Mouse (Mus musculus) ovary, adult 18-20 months (tissue): Measurements from ENCODE around the gene Tma16.

Source experiments
- DNase-seq: peaks from one replicate; pipeline ENCODE4 v3.0.0; 2022; ENCODE audit warnings: low spot score, mixed read lengths

The Tma16 gene

DNA sequence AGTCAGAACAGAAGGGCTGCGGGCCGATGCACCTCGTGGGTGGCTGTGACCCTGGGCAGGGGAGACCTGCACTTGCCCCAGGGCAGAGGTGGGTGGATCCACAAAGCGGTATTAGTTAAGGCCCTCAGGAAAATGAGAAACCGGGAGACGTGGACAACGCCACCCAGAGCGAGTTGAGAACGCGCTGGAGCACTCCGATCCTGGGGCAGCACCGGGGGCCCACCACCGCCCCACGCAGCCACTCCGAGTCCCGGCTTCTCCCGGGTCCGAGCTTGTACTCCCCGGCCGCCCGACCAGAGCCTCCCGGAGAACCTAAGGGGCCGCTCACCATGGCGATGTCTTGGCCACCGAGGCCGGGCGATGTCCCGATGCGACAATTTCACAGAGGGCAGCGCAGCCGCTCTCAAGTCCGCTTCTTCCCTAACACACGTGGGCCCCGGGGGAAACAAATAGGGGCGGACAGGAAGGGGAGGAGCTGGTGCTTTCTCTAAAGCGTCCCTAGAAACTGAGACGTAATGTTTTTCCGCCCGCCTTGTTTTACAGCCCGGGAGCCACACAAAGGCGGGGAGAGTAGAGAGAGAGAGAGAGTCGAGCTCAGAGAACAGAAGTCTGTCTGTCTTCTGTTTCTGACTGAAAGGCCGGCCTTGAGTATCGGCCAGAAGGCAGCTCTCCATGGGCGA, at the start of gene Tma16:
Gene Tma16, minus strand, starts transcription at position 447 of the 680 bp plus-strand sequence.
- DNase-seq, result peak; percentile 55

DNA sequence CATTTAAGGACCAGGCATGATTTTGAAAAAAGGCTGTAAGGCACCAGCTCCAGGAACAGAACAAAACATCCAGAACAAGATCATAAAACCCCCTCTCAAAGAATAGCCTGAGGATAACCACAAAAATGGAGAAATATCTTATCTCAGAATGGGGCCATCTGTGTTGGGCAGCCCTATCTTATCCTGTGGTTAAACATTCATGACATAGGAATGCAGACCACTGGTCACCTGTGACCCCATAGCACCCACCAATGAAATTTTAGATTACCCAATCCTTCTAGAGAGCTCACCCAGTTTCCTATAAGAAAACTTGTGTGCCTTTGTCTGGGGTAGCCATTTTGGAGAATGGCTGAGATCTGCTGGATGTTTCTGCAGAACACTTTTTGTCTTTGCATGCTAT, 34.2 kb upstream of the Tma16 start:
- no peak for DNase-seq

DNA sequence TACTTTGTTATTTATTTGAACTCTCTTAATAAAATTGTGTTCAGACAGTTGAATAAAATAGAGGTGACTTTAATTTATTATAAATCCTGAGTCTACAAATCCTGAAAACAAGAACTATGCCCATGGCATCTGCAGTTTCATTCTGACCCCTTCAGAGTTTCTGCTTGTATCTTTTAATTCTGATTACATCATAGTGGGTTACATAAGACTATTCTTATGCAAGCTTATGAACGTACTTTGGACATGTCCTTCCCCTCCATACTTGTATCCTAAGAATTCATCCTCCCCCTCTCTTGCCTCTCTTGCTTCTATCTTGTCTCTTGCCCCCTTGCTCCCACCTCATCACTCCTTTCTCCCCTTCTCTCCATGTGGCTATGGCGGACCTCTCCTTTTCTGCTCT, 32.8 kb upstream of the Tma16 start:
- DNase-seq, result no peak

DNA sequence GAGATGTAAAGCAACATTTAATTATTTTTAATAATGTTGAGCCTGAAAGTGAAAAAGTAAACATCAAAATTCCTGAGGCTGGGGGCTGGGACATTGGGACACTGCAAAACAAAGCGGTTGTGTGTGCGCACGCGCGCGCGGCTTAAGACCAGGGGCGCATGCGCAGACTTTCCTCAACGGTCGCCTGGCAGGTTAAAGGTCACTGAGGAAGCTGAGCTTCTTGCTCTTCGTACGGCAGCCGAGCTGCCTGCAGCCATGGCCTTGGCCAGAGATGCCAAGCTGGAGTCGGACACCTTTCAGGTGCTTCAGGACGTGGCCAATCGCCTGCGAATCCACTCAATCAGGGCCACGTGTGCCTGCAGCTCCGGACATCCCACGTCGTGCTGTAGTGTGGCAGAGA, 25.2 kb upstream of the Tma16 start, which contains the start of gene Tktl2:
Gene Tktl2, plus strand, starts transcription at position 220 of the 400 bp plus-strand sequence.
- DNase-seq, result no peak

DNA sequence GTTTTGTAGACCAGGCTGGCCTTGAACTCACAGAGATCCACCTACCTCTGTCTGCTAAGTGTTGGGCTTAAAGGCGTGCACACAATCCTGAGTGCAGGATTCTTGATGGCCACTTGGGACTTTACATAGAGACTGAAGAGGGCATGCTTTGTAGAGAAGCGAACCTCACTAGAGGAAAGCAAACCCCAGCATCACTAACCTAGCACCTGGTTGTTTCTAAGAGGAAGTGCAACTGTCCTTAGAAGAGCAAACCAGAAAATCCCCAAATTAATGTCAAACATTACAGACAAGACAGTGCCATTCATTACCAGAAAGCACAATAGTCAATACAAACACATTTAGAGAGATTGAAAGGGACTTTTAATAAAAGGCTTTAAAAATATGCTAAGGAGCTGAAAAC, 17.1 kb upstream of the Tma16 start:
- DNase-seq, result no peak

DNA sequence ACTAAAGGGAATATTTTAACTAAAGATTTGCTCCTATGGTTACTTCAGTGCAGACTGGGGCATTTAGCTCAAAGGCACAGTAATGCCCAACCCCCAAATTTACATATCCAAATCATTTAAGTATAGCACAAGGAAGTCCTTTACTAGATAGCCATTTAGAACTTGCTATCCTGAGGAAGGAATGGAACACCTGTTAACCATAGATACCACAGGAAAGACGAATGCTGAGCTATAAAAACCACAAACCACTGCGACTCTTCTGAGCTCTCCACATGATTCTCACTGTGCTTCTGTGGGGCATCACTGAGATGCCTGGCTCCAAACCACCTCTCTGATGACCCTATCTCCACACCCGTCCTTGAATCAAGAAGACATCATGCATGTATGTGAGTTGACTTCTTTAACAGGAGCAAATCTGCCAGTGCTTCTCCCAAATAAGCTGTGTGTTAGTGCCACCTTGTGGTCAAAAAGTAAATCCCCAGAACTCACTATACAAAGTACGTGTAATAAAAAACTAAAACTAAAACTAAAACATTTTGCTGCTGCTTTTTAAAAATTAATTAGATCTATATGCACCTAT, 10.8 kb upstream of the Tma16 start:
- no peak for DNase-seq

DNA sequence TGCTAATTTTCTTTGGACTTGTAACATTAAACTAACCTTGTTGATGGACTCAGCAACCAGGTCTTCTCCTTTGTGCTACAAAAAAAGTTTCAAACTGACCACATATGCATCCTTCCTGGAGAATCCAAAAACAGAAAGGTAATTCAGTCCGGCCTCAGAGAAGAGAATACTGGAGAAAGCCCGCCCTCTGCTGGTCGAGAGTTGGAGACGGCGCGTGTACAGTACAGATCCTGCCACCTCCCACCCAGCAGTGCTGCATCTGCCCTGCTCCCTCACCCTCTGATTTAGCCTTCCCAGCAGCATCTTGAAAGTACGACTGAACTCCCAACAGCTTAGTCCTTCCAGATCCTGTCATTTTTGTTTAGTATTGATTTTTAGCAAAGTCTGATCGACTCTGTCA, 9.4 kb upstream of the Tma16 start:
- DNase-seq, result peak; percentile 36

DNA sequence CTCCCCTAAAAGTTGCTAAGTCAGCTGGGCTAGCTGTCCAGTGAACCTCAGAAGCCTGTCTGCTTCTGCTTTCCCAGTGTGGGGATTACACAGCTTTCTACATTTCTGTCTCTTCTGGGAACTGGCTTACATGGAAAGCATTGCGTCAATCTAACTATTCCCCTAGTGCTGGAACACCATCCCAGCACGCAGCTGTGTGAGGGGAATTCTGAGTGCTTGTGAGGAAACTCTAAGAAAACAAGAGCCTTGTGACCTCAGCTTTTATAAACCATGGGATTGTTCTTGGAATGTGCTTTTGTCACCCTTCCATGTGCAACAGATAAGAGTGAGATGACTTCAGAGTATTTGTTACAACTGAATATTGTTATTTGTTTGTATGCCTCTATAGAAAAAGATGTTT, 8.2 kb upstream of the Tma16 start:
- DNase-seq, result no peak

DNA sequence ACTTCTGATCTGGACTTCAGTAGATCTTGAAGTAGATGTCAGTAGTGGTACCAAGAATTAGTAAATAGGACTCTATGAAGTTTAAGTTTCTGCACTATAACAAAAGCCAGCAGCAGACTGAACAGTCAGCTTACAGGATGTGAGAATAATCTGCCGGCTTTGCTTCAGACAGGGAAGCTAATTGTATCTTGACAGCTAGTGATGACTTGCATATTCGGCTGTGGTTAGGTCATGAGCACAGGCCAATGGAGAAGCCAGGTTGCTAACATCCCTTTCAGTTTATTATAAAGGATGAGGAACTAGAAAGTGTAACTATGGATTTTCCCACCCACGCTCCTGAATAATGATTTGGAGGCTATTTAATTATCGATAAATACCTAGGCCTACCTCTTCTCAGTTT, 4.3 kb upstream of the Tma16 start:
- DNase-seq, result no peak

DNA sequence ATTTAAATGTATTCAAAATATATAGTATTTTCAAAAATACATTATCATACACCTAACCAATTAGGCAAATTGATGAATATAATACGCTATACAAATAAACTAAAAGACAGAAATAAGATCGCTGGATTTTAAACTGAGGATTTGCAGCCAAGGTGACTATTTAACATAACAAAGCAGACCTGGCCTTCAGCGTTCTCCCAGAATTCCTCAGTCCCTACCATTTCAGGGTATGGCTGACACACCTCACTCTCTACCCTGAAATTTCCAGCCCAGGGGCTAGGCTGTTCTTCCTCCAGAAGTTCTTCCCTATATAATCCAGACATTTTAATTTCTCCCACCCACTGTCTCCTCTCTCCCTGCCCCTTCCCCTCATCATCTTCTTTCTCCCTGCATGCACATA, 2.2 kb upstream of the Tma16 start:
- no peak for DNase-seq

DNA sequence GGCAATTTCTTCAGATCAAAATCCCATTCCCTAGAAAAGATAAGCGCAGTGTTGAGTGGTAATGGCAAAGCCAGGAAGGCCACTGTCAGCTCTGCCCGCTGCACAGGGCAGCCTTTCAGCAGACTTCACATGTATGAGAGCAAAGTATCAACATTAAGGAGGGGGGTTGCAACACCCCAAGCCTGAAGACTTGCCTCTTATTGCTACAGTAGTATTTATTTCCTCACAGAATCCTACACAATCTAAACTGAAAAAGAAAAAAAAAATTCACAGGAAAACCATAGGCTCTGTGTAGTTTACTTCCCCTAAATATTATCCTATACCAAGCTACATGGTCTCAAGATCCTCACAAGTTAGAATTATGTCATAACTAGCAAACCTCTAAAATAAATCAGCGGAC, 9.4 kb downstream of the Tma16 start:
- DNase-seq, result no peak

DNA sequence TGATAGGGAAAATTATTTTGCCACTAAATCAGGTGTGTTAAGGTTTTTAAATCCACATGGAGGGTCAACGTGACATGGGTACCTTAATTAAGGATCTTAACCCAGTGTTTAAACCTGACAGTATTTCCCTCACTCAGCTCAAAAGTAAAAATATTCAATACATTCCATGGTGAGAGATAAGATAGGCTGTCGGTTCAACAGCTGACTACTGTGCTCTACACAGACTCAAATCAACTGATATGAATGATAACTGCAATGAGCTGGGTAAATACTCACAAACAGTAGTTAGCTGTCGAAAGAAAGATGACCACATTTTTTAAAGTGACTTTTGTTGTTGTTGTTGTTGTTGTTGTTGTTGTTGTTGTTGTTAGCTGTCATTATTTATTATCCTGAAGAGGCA, 16.5 kb downstream of the Tma16 start:
- no peak for DNase-seq

DNA sequence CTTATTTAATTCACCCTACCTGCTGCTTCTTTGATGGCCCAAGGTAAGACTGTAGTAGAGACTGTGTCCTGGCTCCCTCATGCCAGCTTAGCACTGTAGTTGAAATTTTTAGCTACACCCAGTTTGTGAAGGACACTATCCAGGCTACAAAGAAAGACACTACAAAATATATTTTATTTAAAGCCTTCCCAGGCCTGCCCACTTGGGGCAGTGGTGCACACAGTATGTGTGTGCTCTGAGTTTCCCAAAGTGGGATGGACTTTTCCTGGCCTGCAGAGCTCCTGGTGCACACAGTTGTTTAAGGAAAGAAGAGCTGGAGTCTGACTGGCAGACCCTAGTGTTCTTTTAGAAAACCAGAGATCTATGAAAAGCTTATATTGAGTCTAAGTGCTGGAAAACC, 29.3 kb downstream of the Tma16 start:
- no peak for DNase-seq

DNA sequence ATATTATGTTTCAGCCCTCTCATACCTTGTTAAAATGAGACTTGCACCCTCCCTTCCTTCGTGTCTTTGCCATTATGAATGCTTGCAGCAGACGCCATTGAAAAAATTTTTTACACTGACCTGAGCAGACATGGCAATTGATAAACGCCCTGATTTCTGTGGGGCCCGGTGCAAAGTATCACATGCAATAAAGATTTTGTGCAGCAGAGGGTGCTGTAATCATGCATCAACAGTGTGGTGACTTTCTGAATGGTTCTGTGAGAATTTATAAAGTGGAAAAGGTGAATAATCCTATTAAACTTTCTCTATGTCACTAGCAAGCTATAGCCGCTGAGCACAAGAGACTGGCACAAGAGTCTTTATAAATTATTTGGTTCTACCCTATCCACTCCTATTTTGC, 35.6 kb downstream of the Tma16 start:
- no peak for DNase-seq

DNA sequence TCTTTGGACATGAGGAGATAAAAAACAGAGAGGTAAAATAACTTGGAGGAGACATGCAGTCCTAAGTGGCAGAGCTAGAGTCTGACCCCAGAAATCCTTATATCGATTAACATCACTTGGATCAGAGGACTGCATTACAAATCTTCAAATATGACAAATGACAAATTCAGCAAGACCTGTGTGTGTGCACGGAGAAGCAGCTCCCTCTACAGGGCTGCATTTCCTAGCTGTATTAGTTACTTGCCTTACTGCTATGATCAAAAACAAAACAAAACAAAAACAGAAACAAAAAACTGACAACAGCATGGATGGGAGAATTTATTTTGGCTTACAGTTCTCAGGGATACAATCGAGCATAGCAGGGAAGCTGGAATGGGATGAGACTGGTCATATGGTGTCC, 41.0 kb downstream of the Tma16 start:
- no peak for DNase-seq

DNA sequence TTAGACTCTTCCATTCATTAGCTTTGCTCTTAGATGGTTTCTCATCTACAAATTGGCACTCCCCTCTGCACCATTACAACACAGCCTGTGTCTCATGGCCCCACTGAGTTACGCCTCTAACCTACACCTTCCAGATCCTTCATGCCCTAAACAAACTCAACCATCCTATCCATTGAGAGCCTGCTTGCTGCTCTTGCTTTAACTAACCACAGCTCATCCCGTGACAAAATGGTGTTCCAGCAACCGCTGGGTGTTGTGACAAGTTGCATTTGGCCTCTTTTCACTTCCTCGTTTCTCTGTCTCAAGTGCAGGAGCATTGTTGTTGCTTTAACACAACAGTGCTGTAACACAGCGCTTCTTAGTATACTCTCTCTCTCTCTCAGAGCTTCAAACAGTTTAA, 42.2 kb downstream of the Tma16 start:
- no peak for DNase-seq

DNA sequence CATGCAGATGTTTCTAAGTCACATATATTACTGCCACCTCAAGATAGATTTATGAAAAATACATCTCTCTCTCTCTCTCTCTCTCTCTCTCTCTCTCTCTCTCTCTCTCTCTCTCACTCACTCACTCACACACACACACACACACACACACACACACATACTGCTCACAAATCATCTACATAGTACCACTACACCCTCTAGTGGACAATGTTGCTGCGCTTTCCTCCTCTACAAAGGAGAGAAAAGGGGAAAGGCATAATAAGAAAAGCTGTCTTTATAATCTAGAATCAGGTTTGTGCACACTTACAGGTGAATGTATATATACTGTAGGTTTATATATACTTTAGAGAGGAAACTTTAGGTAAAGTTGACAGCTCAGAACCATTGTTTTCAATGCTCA, 43.6 kb downstream of the Tma16 start:
- DNase-seq, result no peak

DNA sequence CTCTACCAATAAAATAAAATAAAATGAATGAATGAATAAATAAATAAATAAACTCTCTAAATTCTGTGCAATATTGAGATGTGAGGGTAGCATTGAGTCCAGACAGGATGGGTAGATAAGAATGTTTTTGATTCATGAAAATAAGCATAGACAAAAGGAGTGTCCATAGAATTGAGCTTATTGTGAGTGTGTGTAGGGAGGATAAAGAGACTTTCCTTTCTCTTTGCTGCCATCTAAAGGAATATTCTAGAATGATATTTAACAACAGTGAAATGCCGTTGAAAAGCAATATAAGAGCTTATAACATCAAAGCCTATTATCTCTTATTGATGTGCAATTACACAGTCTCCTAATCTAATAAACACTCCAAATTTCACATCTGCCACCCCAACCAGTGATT, 45.2 kb downstream of the Tma16 start:
- DNase-seq, result no peak

DNA sequence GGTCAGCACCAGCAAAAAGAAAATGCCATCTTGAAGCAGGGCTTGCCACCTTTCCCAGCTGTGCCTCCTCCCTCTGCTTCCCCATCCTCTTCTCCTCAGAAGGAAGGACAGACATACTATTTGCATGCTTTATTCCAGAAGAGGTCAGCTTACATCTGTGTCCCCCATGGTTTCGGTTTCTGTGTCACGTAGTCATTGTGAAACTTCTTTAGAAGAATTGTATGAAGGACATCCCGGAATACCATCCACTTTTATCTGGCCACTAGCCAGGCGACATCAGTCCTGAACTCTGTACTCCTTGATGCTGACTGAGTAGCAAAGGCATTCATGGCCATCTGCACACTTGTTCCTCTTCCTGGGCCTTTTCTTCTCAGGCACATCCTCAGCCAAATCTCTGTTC, 47.9 kb downstream of the Tma16 start:
- DNase-seq, result no peak

DNA sequence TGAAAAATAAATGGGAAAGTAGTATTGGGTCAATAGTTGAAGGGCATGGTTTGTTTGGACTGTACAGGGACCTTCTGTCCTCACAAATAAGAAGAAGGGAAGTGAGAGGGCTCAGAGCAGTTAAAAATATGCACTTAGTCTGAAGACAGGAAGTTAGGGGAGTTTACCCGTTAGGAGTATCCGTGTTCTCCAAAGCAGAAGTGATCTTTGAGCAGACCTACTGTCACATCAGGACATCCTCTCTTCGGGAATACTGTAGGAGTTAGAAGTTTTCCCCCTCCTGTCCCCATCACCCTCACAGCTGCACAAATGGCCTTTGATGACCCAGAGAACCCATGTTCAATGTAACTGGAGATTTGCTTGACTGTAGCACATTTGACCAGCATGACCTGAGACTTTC, 48.4 kb downstream of the Tma16 start:
- no peak for DNase-seq

DNA sequence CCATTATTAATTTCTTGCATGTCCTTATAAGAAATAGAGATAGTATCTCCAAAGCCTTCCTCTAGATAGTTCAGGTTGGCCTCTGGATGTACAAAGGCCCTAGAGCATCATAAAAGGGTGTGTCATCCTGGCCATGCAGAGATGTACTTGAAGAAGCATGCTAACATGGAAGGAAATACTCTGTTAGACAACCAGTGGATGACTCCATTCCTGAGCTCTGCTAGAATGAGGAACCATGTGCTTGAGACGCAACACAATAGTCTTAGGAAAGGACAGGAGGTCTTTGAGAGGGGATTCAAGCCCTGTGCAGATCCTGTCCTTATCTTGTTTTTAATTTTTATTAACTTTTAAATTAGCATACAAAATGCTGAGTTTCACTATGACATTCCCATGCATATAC, 49.5 kb downstream of the Tma16 start:
- no peak for DNase-seq

DNA sequence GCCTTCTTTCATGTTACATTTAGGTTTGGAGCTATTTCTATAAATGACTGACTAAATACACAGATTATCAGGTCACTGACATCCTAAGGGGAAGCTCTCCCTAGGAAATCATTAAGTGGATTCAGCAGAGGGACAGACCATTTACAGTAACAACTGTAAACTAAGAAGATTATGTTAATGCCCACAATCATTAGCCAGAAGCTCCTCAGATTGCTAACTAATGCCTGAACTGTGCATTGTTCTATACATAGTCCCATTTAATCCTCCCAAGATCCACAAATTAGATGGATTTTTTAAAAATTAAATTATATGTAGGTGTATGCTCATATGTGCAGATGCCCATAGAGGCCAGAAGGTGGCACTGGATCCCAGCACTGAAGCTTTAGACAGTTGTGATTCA, 52.8 kb downstream of the Tma16 start:
- no peak for DNase-seq

DNA sequence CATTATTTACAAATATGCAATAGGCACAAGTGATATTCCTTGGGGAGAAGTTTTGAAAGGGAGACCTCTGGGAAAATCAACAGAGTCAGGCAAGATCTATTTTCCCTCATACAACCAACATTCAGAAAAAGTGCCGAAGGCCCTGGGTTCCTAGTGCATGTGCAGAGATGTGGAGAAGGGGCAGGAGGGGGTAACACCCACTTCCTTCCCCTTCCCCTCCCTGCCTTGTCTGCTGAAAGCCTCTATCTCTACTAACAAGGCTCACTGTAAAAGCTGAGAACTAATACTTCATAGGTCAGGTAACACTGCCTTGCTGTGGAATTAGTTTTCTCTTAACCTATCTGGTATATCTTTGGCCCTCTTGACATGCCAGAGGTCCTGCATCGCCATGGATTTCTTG, 55.7 kb downstream of the Tma16 start:
- DNase-seq, result no peak
